19 mouse cellular contexts compared by ENCODE assay signal in genomic region chr1:43173283-43174226, GRCm38 (mm10). TPM values are rescaled to one million over a fixed set of nuclear protein-coding genes. Genes with fewer than 3 reads are reported as not detected.
DNase-seq lines count a peak whose midpoint lies in the region; ATAC-seq lines count a peak whose summit lies in the region.
"Had no signal": no experiment of that assay in that cellular context is flagged by ENCODE, and none has a peak within 500 bp of the region (broad histone marks: within the 10 kb centered on the region; RNA-seq: fewer than 3 reads in every experiment).

No protein-coding gene starts in this region.

- H3K4me2 ChIP-seq in kidney, embryonic 14.5 days (replicated peaks; ENCODE audit: low read depth, low read length) = no peak overlapping the region
- no peak overlapping the region for H3K4me2 ChIP-seq in hindbrain, embryonic 12.5 days (replicated peaks)
- H3K4me2 ChIP-seq: embryonic facial prominence, embryonic 15.5 days; hindbrain, embryonic 14.5 days; liver, embryonic 13.5 days; neural tube, embryonic 12.5 days had no signal

- H3K36me3 ChIP-seq in kidney, embryonic 14.5 days (ENCODE audit: control insufficient read depth, insufficient read depth, low read length) = no peaks in the 10 kb centered on the region
- no peaks in the 10 kb centered on the region for H3K36me3 ChIP-seq in hindbrain, embryonic 12.5 days
- H3K36me3 ChIP-seq: embryonic facial prominence, embryonic 15.5 days; limb, embryonic 10.5 days; liver, embryonic 13.5 days; neural tube, embryonic 12.5 days had no signal

- H3K4me3 ChIP-seq in kidney, embryonic 14.5 days (ENCODE audit: low read length) = no peak overlapping the region
- H3K4me3 ChIP-seq in hindbrain, embryonic 12.5 days = no peak overlapping the region
- H3K4me3 ChIP-seq: embryonic facial prominence, embryonic 15.5 days; limb, embryonic 10.5 days; liver, embryonic 13.5 days; neural tube, embryonic 12.5 days had no signal

- no peak overlapping the region for H3K9ac ChIP-seq in kidney, embryonic 14.5 days (ENCODE audit: low read depth, low read length)
- H3K9ac ChIP-seq in hindbrain, embryonic 12.5 days = no peak overlapping the region
- H3K9ac ChIP-seq: embryonic facial prominence, embryonic 15.5 days; hindbrain, embryonic 14.5 days; liver, embryonic 13.5 days; neural tube, embryonic 12.5 days had no signal

- H3K27ac ChIP-seq in kidney, embryonic 14.5 days (ENCODE audit: low read depth, low read length) = no peak overlapping the region
- H3K27ac ChIP-seq in hindbrain, embryonic 12.5 days = no peak overlapping the region
- H3K27ac ChIP-seq: embryonic facial prominence, embryonic 15.5 days; hindbrain, embryonic 14.5 days; limb, embryonic 10.5 days; liver, embryonic 13.5 days; neural tube, embryonic 12.5 days had no signal

- peak; percentile 61; the same call in 1 of the 2 replicates for ATAC-seq in kidney, embryonic 14.5 days (ENCODE audit: low FRiP score, low TSS enrichment)
- no peak for ATAC-seq in hindbrain, embryonic 12.5 days (ENCODE audit: low FRiP score)
- ATAC-seq: forebrain, embryonic 14.5 days; intestine, postnatal 0 days had no signal

- no peaks in the 10 kb centered on the region for H3K27me3 ChIP-seq in kidney, embryonic 14.5 days (ENCODE audit: control insufficient read depth, insufficient read depth, low read length)
- no peaks in the 10 kb centered on the region for H3K27me3 ChIP-seq in hindbrain, embryonic 12.5 days
- H3K27me3 ChIP-seq: embryonic facial prominence, embryonic 15.5 days; liver, embryonic 13.5 days; neural tube, embryonic 12.5 days had no signal

- peaks cover 12% of the 10 kb centered on the region; the same call in 1 of the 2 replicates for H3K4me1 ChIP-seq in kidney, embryonic 14.5 days (ENCODE audit: control insufficient read depth, insufficient read depth, low read length)
- H3K4me1 ChIP-seq in hindbrain, embryonic 12.5 days = no peaks in the 10 kb centered on the region
- H3K4me1 ChIP-seq: neural tube, embryonic 12.5 days had no signal

- WGBS in kidney, embryonic 14.5 days = 56% methylated on average over 7 of the region's 7 CpGs
- 80% methylated on average over 7 of the region's 7 CpGs for WGBS in hindbrain, embryonic 12.5 days

- DNase-seq in gastrocnemius, adult 18-20 months (ENCODE audit: low spot score) = peak; percentile 51
- DNase-seq in gastrocnemius, postnatal 4 days (ENCODE audit: low spot score in 2 of 2) = no peak
- DNase-seq in kidney, postnatal 4 days = no peak
- peak; percentile 59 for DNase-seq in NIH3T3 (ENCODE audit: low read depth)
- DNase-seq in gastrocnemius, postnatal 25 days = peak; percentile 62
- no peak for DNase-seq in urinary bladder, postnatal 4 days (ENCODE audit: low spot score in 2 of 2)
- DNase-seq: cerebellum, adult 2 months; liver, embryonic 13.5 days; lung, postnatal 14 days; thymus, postnatal 14 days had no signal

- H3K9me3 ChIP-seq in kidney, embryonic 14.5 days (ENCODE audit: control insufficient read depth, low read length) = no peaks in the 10 kb centered on the region
- H3K9me3 ChIP-seq in hindbrain, embryonic 12.5 days (replicated peaks) = no peaks in the 10 kb centered on the region
- H3K9me3 ChIP-seq: embryonic facial prominence, embryonic 15.5 days; limb, embryonic 10.5 days; liver, embryonic 13.5 days; neural tube, embryonic 12.5 days had no signal

RNA-seq across cellular contexts. Expression of gene Fhl2, which starts 23.2 kb away (rescaled TPM):
- 1 to 10 TPM; 4.4 to 6.7 TPM for total RNA-seq in gastrocnemius, adult 18-20 months (2021)
- total RNA-seq in gastrocnemius, postnatal 4 days (2021) = 10 to 100 TPM; 28.0 to 33.3 TPM
- 74.1 and 87.6 TPM in 2 replicates for polyA plus RNA-seq in kidney, embryonic 14.5 days (2014; fragmentation: Nextera tagmentation; extraction: Ambion mirVana)
- 1 to 10 TPM; 1.7 to 5.9 TPM for total RNA-seq in gastrocnemius, postnatal 25 days (2021)
- 11.8 and 13.6 TPM in 2 replicates for polyA plus RNA-seq in hindbrain, embryonic 12.5 days (2016; fragmentation: Nextera tagmentation; extraction: Ambion mirVana)
- total RNA-seq: megakaryocyte-erythroid progenitor cell, adult 5-6 weeks had no signal

Comparison
In these comparisons a context has a peak if more than half of its experiments do, and no peak if none do; other contexts are left out.
1. DNase-seq: peak in gastrocnemius, adult 18-20 months (single experiment), NIH3T3 (single experiment) and gastrocnemius, postnatal 25 days (single experiment); none in gastrocnemius, postnatal 4 days (0 of 2), kidney, postnatal 4 days (0 of 2) and urinary bladder, postnatal 4 days (0 of 2).